9 mouse cellular contexts compared by ENCODE assay signal in genomic region chr7:49249996-49250395, GRCm38 (mm10).
A peak's percentile ranks its signal among the peaks of the same experiment; 100 is the strongest.
DNase-seq lines count a peak whose midpoint lies in the region; ATAC-seq and TF ChIP-seq lines count a peak whose summit lies in the region.
"Had no signal": no experiment of that assay in that cellular context is flagged by ENCODE, and none has a peak within 500 bp of the region (broad histone marks: within the 10 kb centered on the region; RNA-seq: fewer than 3 reads in every experiment).

No protein-coding gene starts in this region.

- ATAC-seq in embryonic facial prominence, embryonic 15.5 days (ENCODE audit: insufficient number of reproducible peaks, low FRiP score, low TSS enrichment, low read depth), result no peak

- no peak overlapping the region for H3ac ChIP-seq in C2C12 (ENCODE audit: control insufficient read depth, insufficient read length, low read depth)

- H3K4me2 ChIP-seq in embryonic facial prominence, embryonic 15.5 days (replicated peaks), result 0 out of 2 replicates have a peak overlapping the region, but pooled peaks have one; percentile 4

- TF ChIP-seq POLR2A in lung, adult 2 months (IDR thresholded peaks at IDR 0.05; ENCODE audit: borderline replicate concordance, extremely low read depth, low read depth, low read length), result 0 out of 2 replicates have a peak, but pooled peaks have one; percentile 16

- H3K79me3 ChIP-seq in C2C12 (ENCODE audit: low read depth), result peaks cover 48% of the 10 kb centered on the region

- peaks cover 59% of the 10 kb centered on the region for H3K4me1 ChIP-seq in embryonic facial prominence, embryonic 15.5 days
- H3K4me1 ChIP-seq in heart, embryonic 10.5 days, result peaks cover 42% of the 10 kb centered on the region
- H3K4me1 ChIP-seq in lung, adult 2 months (ENCODE audit: control insufficient read depth, insufficient read depth, low read length), result peaks cover 11% of the 10 kb centered on the region; the same call in 1 of the 2 replicates

- H3K36me3 ChIP-seq in C2C12 (ENCODE audit: control insufficient read depth, insufficient read depth), result peaks cover 5% of the 10 kb centered on the region
- H3K36me3 ChIP-seq in embryonic facial prominence, embryonic 15.5 days, result no peaks in the 10 kb centered on the region
- no peaks in the 10 kb centered on the region for H3K36me3 ChIP-seq in heart, embryonic 10.5 days
- H3K36me3 ChIP-seq: embryonic facial prominence, embryonic 13.5 days had no signal

- no peaks in the 10 kb centered on the region for H3K27me3 ChIP-seq in C2C12 (ENCODE audit: control insufficient read depth, insufficient read depth, insufficient read length)
- peaks cover 26% of the 10 kb centered on the region for H3K27me3 ChIP-seq in embryonic facial prominence, embryonic 15.5 days
- peaks cover 44% of the 10 kb centered on the region for H3K27me3 ChIP-seq in heart, embryonic 10.5 days (ENCODE audit: insufficient read depth, poor library complexity, severe bottlenecking)

- no peak overlapping the region for H3K4me3 ChIP-seq in C2C12 (ENCODE audit: insufficient read depth, poor library complexity, severe bottlenecking)
- H3K4me3 ChIP-seq in embryonic facial prominence, embryonic 15.5 days (replicated peaks), result no peak overlapping the region
- H3K4me3 ChIP-seq in heart, embryonic 10.5 days, result no peak overlapping the region
- no peak overlapping the region for H3K4me3 ChIP-seq in lung, adult 2 months (replicated peaks; ENCODE audit: extremely low read depth, low read depth, low read length)
- H3K4me3 ChIP-seq: embryonic facial prominence, embryonic 13.5 days had no signal

- peak; percentile 28 to 58 for DNase-seq in adrenal gland, postnatal 4 days (ENCODE audit: low spot score in 2 of 2)
- peak; percentile 88 for DNase-seq in heart, embryonic 10.5 days (ENCODE audit: low spot score)
- peak; percentile 84 for DNase-seq in kidney, postnatal 14 days
- DNase-seq in lung, adult 2 months, result peak; percentile 76
- DNase-seq in ovary, postnatal 10 days (ENCODE audit: low spot score), result peak; percentile 66
- DNase-seq in thymus, postnatal 10 days (ENCODE audit: low spot score in 2 of 2), result peak; percentile 41 to 73

- no peak overlapping the region for H3K9ac ChIP-seq in embryonic facial prominence, embryonic 15.5 days
- H3K9ac ChIP-seq: embryonic facial prominence, embryonic 13.5 days had no signal

- no peaks in the 10 kb centered on the region for H3K9me3 ChIP-seq in embryonic facial prominence, embryonic 15.5 days (replicated peaks)
- no peaks in the 10 kb centered on the region for H3K9me3 ChIP-seq in heart, embryonic 10.5 days
- H3K9me3 ChIP-seq: embryonic facial prominence, embryonic 13.5 days had no signal

- no peak overlapping the region for H3K27ac ChIP-seq in embryonic facial prominence, embryonic 15.5 days (replicated peaks)
- no peak overlapping the region for H3K27ac ChIP-seq in heart, embryonic 10.5 days
- H3K27ac ChIP-seq: embryonic facial prominence, embryonic 13.5 days had no signal

- TF ChIP-seq CTCF in C2C12 (IDR thresholded peaks at IDR 0.05; ENCODE audit: control insufficient read depth, insufficient read depth, insufficient read length), result peak; percentile 87
- TF ChIP-seq CTCF in lung, adult 2 months (IDR thresholded peaks at IDR 0.05; ENCODE audit: insufficient read depth, low read length), result peak; percentile 96

- H3K79me2 ChIP-seq in C2C12 (ENCODE audit: control insufficient read depth, insufficient read depth), result peaks cover 77% of the 10 kb centered on the region

- 10% methylated on average over 9 of the region's 9 CpGs for WGBS in embryonic facial prominence, embryonic 15.5 days
- WGBS in heart, embryonic 10.5 days, result 16% methylated on average over 9 of the region's 9 CpGs
- 5% methylated on average over 9 of the region's 9 CpGs for WGBS in lung, adult 2 months

TF ChIP-seq in C2C12, 6 proteins besides CTCF, POLR2A, EP300 and RAD21:
- TF ChIP-seq MYOD1 (IDR thresholded peaks at IDR 0.05; ENCODE audit: control insufficient read depth, insufficient read length, low read depth), result no peak
- TF ChIP-seq USF1 (IDR thresholded peaks at IDR 0.05; ENCODE audit: low read depth), result no peak
- TF ChIP-seq MAX (IDR thresholded peaks at IDR 0.05), result no peak
TF ChIP-seq in C2C12: peak in this region for 0.
